Mouse (Mus musculus) intestine, embryonic 14.5 days (tissue): ENCODE data around the gene Wdr64. TPM values are rescaled to one million over a fixed set of nuclear protein-coding genes. Genes with fewer than 3 reads are reported as not detected.

ENCODE experiments used
- ATAC-seq: fragments of 200-750 bp; cut with Nextera tagmentation; replicated peaks from 2 replicates; pipeline ENCODE4 v1.8.0; 2017; ENCODE audit warnings: low read depth, moderate number of reproducible peaks, moderate TSS enrichment, moderate library complexity; ENCODE audit not compliant: low FRiP score, low TSS enrichment
- DNase-seq: peaks from one replicate; pipeline ENCODE4 v3.0.0-alpha.2; 2018; ENCODE audit warnings: low spot score
- H3K27ac ChIP-seq: fragments of 300-500 bp; sonication (generic); 2 replicates; pipeline ENCODE4 v1.5.1; 2014; ENCODE audit warnings: low read depth, mild to moderate bottlenecking, control low read depth
- H3K27me3 ChIP-seq: fragments of 300-500 bp; sonication (generic); replicated peaks from 2 replicates; pipeline ENCODE4 v1.6.1; 2014; ENCODE audit warnings: low read length, control low read depth; ENCODE audit not compliant: control insufficient read depth, insufficient read depth
- H3K36me3 ChIP-seq: fragments of 300-500 bp; sonication (generic); 2 replicates; pipeline ENCODE4 v1.6.1; 2014; ENCODE audit warnings: low read length, control low read depth; ENCODE audit not compliant: control insufficient read depth, insufficient read depth
- H3K4me1 ChIP-seq: fragments of 300-500 bp; sonication (generic); replicated peaks from 2 replicates; pipeline ENCODE4 v1.6.1; 2014; ENCODE audit warnings: low read length, control low read depth, mixed read lengths; ENCODE audit not compliant: control insufficient read depth, insufficient read depth
- H3K4me2 ChIP-seq: fragments of 300-500 bp; sonication (generic); 2 replicates; pipeline ENCODE4 v1.6.1; 2014; ENCODE audit warnings: low read length
- H3K4me3 ChIP-seq: fragments of 300-500 bp; sonication (generic); 2 replicates; pipeline ENCODE4 v1.5.1; 2014; ENCODE audit warnings: low read depth, low read length, control low read depth, mixed read lengths
- H3K9ac ChIP-seq: fragments of 300-500 bp; sonication (generic); 2 replicates; pipeline ENCODE4 v1.6.1; 2014; ENCODE audit warnings: mild to moderate bottlenecking, low read length
- H3K9me3 ChIP-seq: fragments of 300-500 bp; sonication (generic); 2 replicates; pipeline ENCODE4 v1.6.1; 2016; ENCODE audit warnings: low read length, control low read depth; ENCODE audit not compliant: control insufficient read depth
- WGBS: fragments of 180-500 bp; shearing (Covaris S2); extraction: QIAGEN DNeasy Blood & Tissue Kit; methylation state at CpG from one replicate; pipeline ENCODE4 v1.1.7; 2014; 5-methylcytosine and 5-hydroxymethylcytosine counted together
- polyA plus RNA-seq: library from polyadenylated mRNA; unstranded; fragments of >200 nt; fragmentation: Nextera tagmentation; extraction: Ambion mirVana; gene quantifications from 2 replicates; pipeline ENCODE4 v1.2.1, GENCODE M21; 2014

Wdr64 gene
- polyA plus RNA-seq, 1 experiment from 2014 or later = not detected

GRCm38 (mm10) chr1:175808356-175808755, 110.0 kb downstream of the Wdr64 start:
- Histone ChIP-seq H3K9ac (no peak overlapping the region), H3K27ac (no peak overlapping the region), H3K4me2 (no peak overlapping the region), H3K36me3 (no peaks in the 10 kb centered on the region), H3K4me3 (no peak overlapping the region), H3K4me1 (no peaks in the 10 kb centered on the region), H3K9me3 (no peaks in the 10 kb centered on the region), H3K27me3 (no peaks in the 10 kb centered on the region)
- WGBS = 78% methylated on average over 5 of the region's 5 CpGs
- ATAC-seq = no peak
- no peak for DNase-seq

GRCm38 (mm10) chr1:175811625-175812024, 113.2 kb downstream of the Wdr64 start:
- H3K9me3 ChIP-seq = no peaks in the 10 kb centered on the region
- H3K4me3 ChIP-seq = no peak overlapping the region
- no peaks in the 10 kb centered on the region for H3K27me3 ChIP-seq
- no peak overlapping the region for H3K4me2 ChIP-seq
- 27% methylated on average over 1 of the region's 1 CpGs for WGBS
- DNase-seq = no peak
- no peak for ATAC-seq
- no peaks in the 10 kb centered on the region for H3K4me1 ChIP-seq
- H3K27ac ChIP-seq = no peak overlapping the region
- no peak overlapping the region for H3K9ac ChIP-seq
- H3K36me3 ChIP-seq = no peaks in the 10 kb centered on the region

GRCm38 (mm10) chr1:175823815-175824438, 125.5 kb downstream of the Wdr64 start:
- 66% methylated on average over 9 of the region's 9 CpGs for WGBS
- Histone ChIP-seq H3K4me2 (no peak overlapping the region), H3K27ac (no peak overlapping the region), H3K4me3 (no peak overlapping the region), H3K27me3 (no peaks in the 10 kb centered on the region), H3K9me3 (no peaks in the 10 kb centered on the region), H3K9ac (no peak overlapping the region), H3K4me1 (no peaks in the 10 kb centered on the region), H3K36me3 (no peaks in the 10 kb centered on the region)
- ATAC-seq (no peak), DNase-seq (no peak)

GRCm38 (mm10) chr1:175828539-175828938, 130.1 kb downstream of the Wdr64 start:
- Histone ChIP-seq H3K4me3 (no peak overlapping the region), H3K27ac (no peak overlapping the region), H3K4me2 (no peak overlapping the region), H3K9ac (no peak overlapping the region), H3K36me3 (no peaks in the 10 kb centered on the region), H3K9me3 (no peaks in the 10 kb centered on the region), H3K4me1 (no peaks in the 10 kb centered on the region), H3K27me3 (no peaks in the 10 kb centered on the region)
- ATAC-seq = no peak
- WGBS = 87% methylated on average over 7 of the region's 7 CpGs
- DNase-seq = no peak

- 92% methylated on average over 2 of the region's 2 CpGs for WGBS
- Histone ChIP-seq H3K9me3 (no peaks in the 10 kb centered on the region), H3K4me1 (no peaks in the 10 kb centered on the region), H3K36me3 (no peaks in the 10 kb centered on the region), H3K4me3 (no peak overlapping the region), H3K4me2 (no peak overlapping the region), H3K9ac (no peak overlapping the region), H3K27me3 (no peaks in the 10 kb centered on the region), H3K27ac (no peak overlapping the region)
- DNase-seq = no peak
- no peak for ATAC-seq
These were observed 130.8 kb downstream of the Wdr64 start for GRCm38 (mm10) chr1:175829220-175829619.

GRCm38 (mm10) chr1:175855515-175855914, 157.1 kb downstream of the Wdr64 start:
- DNase-seq (no peak), ATAC-seq (no peak)
- Histone ChIP-seq H3K36me3 (no peaks in the 10 kb centered on the region), H3K27me3 (no peaks in the 10 kb centered on the region), H3K4me2 (no peak overlapping the region), H3K4me1 (no peaks in the 10 kb centered on the region), H3K9me3 (no peaks in the 10 kb centered on the region), H3K27ac (no peak overlapping the region), H3K9ac (no peak overlapping the region), H3K4me3 (no peak overlapping the region)
- WGBS = 79% methylated on average over 1 of the region's 1 CpGs

Other genes with a start within 250 kb of the Wdr64 start
- gene Rgs7, start 206.1 kb upstream of the Wdr64 start, polyA plus RNA-seq = 2.4 and 2.7 TPM in 2 replicates
- 0.26 and 0.46 TPM in 2 replicates for gene Kmo, start 78.2 kb upstream of the Wdr64 start, polyA plus RNA-seq
- gene Fh1, start 73.0 kb upstream of the Wdr64 start, polyA plus RNA-seq = 151 and 153 TPM in 2 replicates
- gene Opn3, start 5.8 kb upstream of the Wdr64 start, polyA plus RNA-seq = 8.5 and 11.3 TPM in 2 replicates
- gene Chml, start 5.7 kb upstream of the Wdr64 start, polyA plus RNA-seq = 4.1 and 4.2 TPM in 2 replicates
- 79.7 and 84.9 TPM in 2 replicates for gene Exo1, start 182.0 kb downstream of the Wdr64 start, polyA plus RNA-seq
- gene Gm38100, start 221.7 kb downstream of the Wdr64 start, polyA plus RNA-seq = 0.14 TPM in 1 of 2 replicates, not detected in the other